Comparison of ENCODE assay signal across 8 mouse cellular contexts in genomic region chr11:88693002-88693769, GRCm38 (mm10). TPM values are rescaled to one million over a fixed set of nuclear protein-coding genes. Genes with fewer than 3 reads are reported as not detected.
DNase-seq lines count a peak whose midpoint lies in the region; ATAC-seq lines count a peak whose summit lies in the region.

No protein-coding gene starts in this region.

- no peak overlapping the region for H3K9ac ChIP-seq in forebrain, embryonic 14.5 days (ENCODE audit: low read length)
- peak overlapping the region; percentile 9; the same call in 1 of the 2 replicates for H3K9ac ChIP-seq in limb, embryonic 11.5 days (ENCODE audit: low read length)

- peaks cover 14% of the 10 kb centered on the region for H3K36me3 ChIP-seq in forebrain, embryonic 14.5 days (ENCODE audit: control insufficient read depth, insufficient read depth, low read length)
- H3K36me3 ChIP-seq in limb, embryonic 11.5 days (ENCODE audit: control insufficient read depth, insufficient read depth, low read length): no peaks in the 10 kb centered on the region

- H3K27me3 ChIP-seq in forebrain, embryonic 14.5 days (replicated peaks; ENCODE audit: control insufficient read depth, insufficient read depth, low read length): no peaks in the 10 kb centered on the region
- H3K27me3 ChIP-seq in limb, embryonic 11.5 days (ENCODE audit: control insufficient read depth, insufficient read depth, low read length): no peaks in the 10 kb centered on the region

- H3K9me3 ChIP-seq in forebrain, embryonic 14.5 days (replicated peaks; ENCODE audit: control insufficient read depth, low read length): no peaks in the 10 kb centered on the region
- no peaks in the 10 kb centered on the region for H3K9me3 ChIP-seq in limb, embryonic 11.5 days (ENCODE audit: control insufficient read depth, low read length)

- DNase-seq in adrenal gland, postnatal 10 days: peak; percentile 42
- DNase-seq in adrenal gland, adult 18-20 months (ENCODE audit: low spot score in 2 of 2): no peak
- peak; percentile 48 for DNase-seq in forebrain, embryonic 14.5 days (ENCODE audit: low spot score)
- DNase-seq in limb, embryonic 11.5 days (ENCODE audit: low spot score): peak; percentile 70
- DNase-seq in ovary, postnatal 36 days (ENCODE audit: low spot score): no peak

- H3K4me2 ChIP-seq in forebrain, embryonic 14.5 days (ENCODE audit: low read length): no peak overlapping the region
- peak overlapping the region; percentile 11; the same call in 1 of the 2 replicates for H3K4me2 ChIP-seq in limb, embryonic 11.5 days (ENCODE audit: low read depth, severe bottlenecking)

- H3K27ac ChIP-seq in forebrain, embryonic 14.5 days (ENCODE audit: low read depth, low read length): peak overlapping the region; percentile 3; the same call in 1 of the 2 replicates
- H3K27ac ChIP-seq in limb, embryonic 11.5 days (replicated peaks; ENCODE audit: low read depth, low read length): peak overlapping the region; percentile 74

- WGBS in forebrain, embryonic 14.5 days: 23% methylated on average over 13 of the region's 13 CpGs
- WGBS in limb, embryonic 11.5 days: 28% methylated on average over 13 of the region's 13 CpGs

- peak; percentile 23 for ATAC-seq in CD4-positive, CD25-positive, alpha-beta regulatory T cell, adult 4 months
- no peak for ATAC-seq in forebrain, embryonic 14.5 days
- ATAC-seq in limb, embryonic 11.5 days (ENCODE audit: insufficient number of reproducible peaks, low FRiP score, low TSS enrichment, low read depth): no peak
- no peak for ATAC-seq in megakaryocyte progenitor cell, adult 5-6 weeks (replicated peaks; ENCODE audit: poor library complexity)
- no peak for ATAC-seq in inflammation-experienced regulatory T-cells, adult 6 months

- H3K4me1 ChIP-seq in forebrain, embryonic 14.5 days (ENCODE audit: control insufficient read depth, insufficient read depth, low read length): peaks cover 38% of the 10 kb centered on the region
- H3K4me1 ChIP-seq in limb, embryonic 11.5 days (ENCODE audit: control insufficient read depth, insufficient read depth, low read length): peaks cover 86% of the 10 kb centered on the region

- H3K4me3 ChIP-seq in forebrain, embryonic 14.5 days (ENCODE audit: low read depth, low read length): no peak overlapping the region
- no peak overlapping the region for H3K4me3 ChIP-seq in limb, embryonic 11.5 days (ENCODE audit: low read depth, low read length)

RNA-seq across cellular contexts. Expression of gene Msi2, which starts 25.1 kb away (rescaled TPM):
- 100 to 1,000 TPM; 149 to 152 TPM for total RNA-seq in adrenal gland, postnatal 10 days (2021)
- 100 to 1,000 TPM; 196 to 204 TPM for total RNA-seq in adrenal gland, adult 18-20 months (2021)
- polyA plus RNA-seq in CD4-positive, CD25-positive, alpha-beta regulatory T cell, adult 4 months (2017; shearing (Covaris generic)): 10 to 100 TPM; 23.8 to 31.3 TPM
- polyA plus RNA-seq in forebrain, embryonic 14.5 days (2014; fragmentation: Nextera tagmentation; extraction: Ambion mirVana): 19.9 and 20.3 TPM in 2 replicates
- polyA plus RNA-seq in limb, embryonic 11.5 days (2014; fragmentation: Nextera tagmentation; extraction: Ambion mirVana): 18.1 and 20.6 TPM in 2 replicates
- total RNA-seq in megakaryocyte progenitor cell, adult 5-6 weeks (2015): 28.2 and 35.4 TPM in 2 replicates
- 46.6 and 86.4 TPM in 2 replicates for total RNA-seq in megakaryocyte progenitor cell, adult 5-6 weeks (2017)
- 10 to 100 TPM; 23.6 to 30.8 (median 26.0) TPM for polyA plus RNA-seq in inflammation-experienced regulatory T-cells, adult 6 months (2017; shearing (Covaris generic))

Comparison
In these comparisons a context has a peak if more than half of its experiments do, and no peak if none do; other contexts are left out.
1. DNase-seq: peak in adrenal gland, postnatal 10 days (single experiment), forebrain, embryonic 14.5 days (single experiment) and limb, embryonic 11.5 days (single experiment); none in adrenal gland, adult 18-20 months (0 of 2) and ovary, postnatal 36 days (single experiment).